In the genomic region with DNA sequence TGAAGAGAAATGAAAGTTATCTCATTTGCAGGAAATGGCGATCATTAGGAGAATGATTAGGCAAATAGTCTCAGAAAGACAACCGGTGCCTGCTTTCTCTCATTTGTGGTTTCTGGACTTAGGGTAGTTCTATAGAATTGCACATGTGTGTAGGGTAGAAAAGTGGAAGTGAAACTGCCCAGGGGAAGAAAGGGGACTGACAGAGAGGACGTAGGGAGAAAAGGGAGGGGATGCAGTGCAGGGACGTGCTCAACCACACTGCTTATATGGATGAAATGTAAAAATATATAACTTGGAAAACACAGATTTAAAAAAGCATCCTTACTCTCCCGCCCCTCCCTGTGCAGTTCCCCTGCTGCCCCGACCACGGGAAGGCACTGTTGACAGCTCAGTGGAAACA, we compare ENCODE assay signal across 23 mouse cellular contexts. TPM values are rescaled to one million over a fixed set of nuclear protein-coding genes. Genes with fewer than 3 reads are reported as not detected.
DNase-seq lines count a peak whose midpoint lies in the region; ATAC-seq lines count a peak whose summit lies in the region.
"Had no signal": no experiment of that assay in that cellular context is flagged by ENCODE, and none has a peak within 500 bp of the region (broad histone marks: within the 10 kb centered on the region; RNA-seq: fewer than 3 reads in every experiment).

No protein-coding gene starts in this region.

- H3K79me2 ChIP-seq in macrophage (ENCODE audit: inconsistent target) = no peaks in the 10 kb centered on the region

- ATAC-seq in hindbrain, embryonic 14.5 days (ENCODE audit: low FRiP score) = no peak
- no peak for ATAC-seq in inflammation-experienced regulatory T-cells, adult 6 months
- ATAC-seq: midbrain, embryonic 15.5 days had no signal

- H3K4me2 ChIP-seq in hindbrain, embryonic 14.5 days (replicated peaks) = no peak overlapping the region
- H3K4me2 ChIP-seq: embryonic facial prominence, embryonic 15.5 days; hindbrain, embryonic 15.5 days; lung, embryonic 15.5 days; midbrain, embryonic 15.5 days; neural tube, embryonic 13.5 days had no signal

- no peaks in the 10 kb centered on the region for H3K4me1 ChIP-seq in hindbrain, embryonic 14.5 days (replicated peaks; ENCODE audit: control insufficient read depth, insufficient read depth, low read length)
- H3K4me1 ChIP-seq: embryonic facial prominence, embryonic 15.5 days; hindbrain, embryonic 15.5 days; midbrain, embryonic 15.5 days; neural tube, embryonic 13.5 days had no signal

- DNase-seq in spleen, postnatal 36 days (ENCODE audit: low spot score in 2 of 2) = peak; percentile 77 to 81
- no peak for DNase-seq in spleen, postnatal 14 days (ENCODE audit: low spot score in 2 of 2)
- peak; percentile 31 for DNase-seq in brain, adult 2 months (ENCODE audit: low read depth, low spot score)
- peak; percentile 88 for DNase-seq in splenic B cell, adult 2 months (ENCODE audit: low read depth, low spot score)
- no peak for DNase-seq in hindbrain, embryonic 14.5 days (ENCODE audit: low spot score)
- DNase-seq in layer of hippocampus, adult 8-10 months (ENCODE audit: low spot score in 2 of 2) = no peak
- DNase-seq: cerebellum, adult 9-10 months; kidney, adult 9 months; right cerebral cortex, postnatal 4 days; thymus, postnatal 4 days had no signal

- WGBS in macrophage (ENCODE audit: missing documents) = 0% methylated on average over 7 of the region's 7 CpGs
- 77% methylated on average over 7 of the region's 7 CpGs for WGBS in hindbrain, embryonic 14.5 days

- H3K27me3 ChIP-seq in splenic B cell, adult 2 months (ENCODE audit: control insufficient read depth, insufficient read depth, low read length, poor library complexity, severe bottlenecking) = no peaks in the 10 kb centered on the region
- H3K27me3 ChIP-seq in hindbrain, embryonic 14.5 days (ENCODE audit: control insufficient read depth, insufficient read depth, low read length) = 0 out of 2 replicates have a peak, but pooled peaks cover 3% of the 10 kb centered on the region
- H3K27me3 ChIP-seq: embryonic facial prominence, embryonic 15.5 days; hindbrain, embryonic 15.5 days; lung, embryonic 15.5 days; midbrain, embryonic 15.5 days had no signal

- no peaks in the 10 kb centered on the region for H3K9me3 ChIP-seq in hindbrain, embryonic 14.5 days (ENCODE audit: control insufficient read depth, low read length)
- H3K9me3 ChIP-seq: embryonic facial prominence, embryonic 15.5 days; hindbrain, embryonic 15.5 days; lung, embryonic 15.5 days; midbrain, embryonic 15.5 days; neural tube, embryonic 13.5 days had no signal

- peak overlapping the region; percentile 98 for H3K27ac ChIP-seq in macrophage
- no peak overlapping the region for H3K27ac ChIP-seq in hindbrain, embryonic 14.5 days
- H3K27ac ChIP-seq: embryonic facial prominence, embryonic 15.5 days; hindbrain, embryonic 15.5 days; lung, embryonic 15.5 days; midbrain, embryonic 15.5 days; neural tube, embryonic 13.5 days had no signal

- H3K36me3 ChIP-seq in macrophage (ENCODE audit: inconsistent target) = no peaks in the 10 kb centered on the region
- H3K36me3 ChIP-seq in splenic B cell, adult 2 months (ENCODE audit: control insufficient read depth, insufficient read depth, low read length, poor library complexity, severe bottlenecking) = no peaks in the 10 kb centered on the region
- H3K36me3 ChIP-seq in hindbrain, embryonic 14.5 days (replicated peaks; ENCODE audit: control insufficient read depth, insufficient read depth) = no peaks in the 10 kb centered on the region
- H3K36me3 ChIP-seq: embryonic facial prominence, embryonic 15.5 days; hindbrain, embryonic 15.5 days; lung, embryonic 15.5 days; midbrain, embryonic 15.5 days; neural tube, embryonic 13.5 days had no signal

- H3K4me3 ChIP-seq in macrophage (ENCODE audit: inconsistent target) = no peak overlapping the region
- no peak overlapping the region for H3K4me3 ChIP-seq in hindbrain, embryonic 14.5 days (replicated peaks; ENCODE audit: low read length)
- H3K4me3 ChIP-seq: embryonic facial prominence, embryonic 15.5 days; hindbrain, embryonic 15.5 days; lung, embryonic 15.5 days; midbrain, embryonic 15.5 days; neural tube, embryonic 13.5 days had no signal

- H3K9ac ChIP-seq in hindbrain, embryonic 14.5 days = no peak overlapping the region
- H3K9ac ChIP-seq: embryonic facial prominence, embryonic 15.5 days; hindbrain, embryonic 15.5 days; lung, embryonic 15.5 days; midbrain, embryonic 15.5 days; neural tube, embryonic 13.5 days had no signal

RNA-seq across cellular contexts. Expression of a gene that starts 19.9 kb away (rescaled TPM):
- 100 to 1,000 TPM in 22 of 26 experiments, 10 to 100 TPM in 4; 71.4 to 886 (median 177) TPM for total RNA-seq in macrophage (2018; cell fraction: chromatin; rRNA removed)
- total RNA-seq in macrophage (2018; cell fraction: cytosol; rRNA removed) = 1,000 to 10,000 TPM in 3 of 26 experiments, 100 to 1,000 TPM in 23; 230 to 1,349 (median 405) TPM
- 1,000 to 10,000 TPM in 2 of 26 experiments, 100 to 1,000 TPM in 24; 130 to 1,042 (median 343) TPM for total RNA-seq in macrophage (2018; cell fraction: nucleus; rRNA removed)
- 201 to 678 TPM (median 211 TPM) in 3 replicates for polyA plus RNA-seq in macrophage (2018)
- 1.4 and 1.8 TPM in 2 replicates for polyA plus RNA-seq in hindbrain, embryonic 14.5 days (2014; fragmentation: Nextera tagmentation; extraction: Ambion mirVana)
- total RNA-seq in layer of hippocampus, adult 8-10 months (2022) = 1 to 10 TPM in 3 of 4 experiments, under 1 TPM in 1; 0.80 to 7.7 (median 3.5) TPM
- polyA plus RNA-seq in inflammation-experienced regulatory T-cells, adult 6 months (2017; shearing (Covaris generic)) = not detected

RNA-seq across cellular contexts. Expression of a gene that starts 33.3 kb away (rescaled TPM):
- total RNA-seq in macrophage (2018; cell fraction: chromatin; rRNA removed) = 1 to 10 TPM in 2 of 26 experiments, under 1 TPM in 11, not detected in 13; 0.28 to 1.7 (median 0.57) TPM
- total RNA-seq in macrophage (2018; cell fraction: cytosol; rRNA removed) = under 1 TPM in 2 of 26 experiments, not detected in 24; 0.09 TPM
- 10 to 100 TPM in 1 of 26 experiments, 1 to 10 TPM in 1, under 1 TPM in 15, not detected in 9; 0.21 to 15.2 (median 0.40) TPM for total RNA-seq in macrophage (2018; cell fraction: nucleus; rRNA removed)
- not detected in 3 replicates for polyA plus RNA-seq in macrophage (2018)
- polyA plus RNA-seq in hindbrain, embryonic 14.5 days (2014; fragmentation: Nextera tagmentation; extraction: Ambion mirVana) = not detected in 2 replicates
- total RNA-seq in layer of hippocampus, adult 8-10 months (2022) = not detected
- polyA plus RNA-seq in inflammation-experienced regulatory T-cells, adult 6 months (2017; shearing (Covaris generic)) = not detected
- total RNA-seq: gastrocnemius, postnatal 4 days; left cerebral cortex, adult 18-20 months had no signal
- polyA plus RNA-seq: embryonic facial prominence, embryonic 15.5 days; forebrain, embryonic 11.5 days; heart, postnatal 0 days; hindbrain, embryonic 15.5 days; large intestine, adult 2 months; limb, embryonic 11.5 days; lung, embryonic 15.5 days; midbrain, embryonic 15.5 days; neural tube, embryonic 13.5 days had no signal

Comparison
In these comparisons a context has a peak if more than half of its experiments do, and no peak if none do; other contexts are left out.
1. DNase-seq: peak in spleen, postnatal 36 days (2 of 2), brain, adult 2 months (single experiment) and splenic B cell, adult 2 months (single experiment); none in spleen, postnatal 14 days (0 of 2), hindbrain, embryonic 14.5 days (single experiment) and layer of hippocampus, adult 8-10 months (0 of 2).
2. RNA of a gene that starts 19.9 kb away (polyA plus RNA-seq): 201 to 678 TPM in macrophage; 1.4 to 1.8 TPM in hindbrain, embryonic 14.5 days and not detected in inflammation-experienced regulatory T-cells, adult 6 months; every median in the first group is over 10 times any median in the second.